Mouse (Mus musculus): ENCODE measurements around the gene Fam78a. TPM values are rescaled to one million over a fixed set of nuclear protein-coding genes. Genes with fewer than 3 reads are reported as not detected.

Fam78a gene
- 0.83 and 1.3 TPM in 2 replicates for total RNA-seq (2014; rRNA removed)
- polyA plus RNA-seq (2015; fragmentation: Nextera tagmentation; extraction: Ambion mirVana) = 0.21 and 0.39 TPM in 2 replicates

- H3K4me1 ChIP-seq (ENCODE audit: insufficient read depth, low read length) = peaks cover 15% of the 10 kb centered on the region; the same call in 1 of the 2 replicates
- 0% methylated on average over 59 of the region's 68 CpGs for WGBS
- peak; percentile 53 for ATAC-seq
- H3K9ac ChIP-seq (replicated peaks; ENCODE audit: low read length) = peak within 1 kb of the TSS; percentile 49
- H3K9me3 ChIP-seq (ENCODE audit: low read length) = no peaks in the 10 kb centered on the region
- no peak within 1 kb of the TSS for H3K27ac ChIP-seq
- H3K4me3 ChIP-seq (ENCODE audit: low read length) = peak within 1 kb of the TSS; percentile 66
- peak within 1 kb of the TSS; percentile 100 for H3K4me2 ChIP-seq (ENCODE audit: low read depth, low read length)
- no peak for TF ChIP-seq CTCF (IDR thresholded peaks at IDR 0.05; ENCODE audit: low read depth)
- peak; percentile 56 for DNase-seq (ENCODE audit: low spot score)
- no peaks in the 10 kb centered on the region for H3K36me3 ChIP-seq (ENCODE audit: insufficient read depth, low read length)
- H3K27me3 ChIP-seq (ENCODE audit: insufficient read depth, low read length) = peaks cover 17% of the 10 kb centered on the region; the same call in 1 of the 2 replicates
These were observed at the start of gene Fam78a for GRCm38 (mm10) chr2:32084111-32084871. Gene Fam78a (minus strand): TSS chr2:32084857.

- Histone ChIP-seq H3K4me2 (ENCODE audit: low read depth, low read length) (no peak overlapping the region), H3K27me3 (ENCODE audit: insufficient read depth, low read length) (no peaks in the 10 kb centered on the region), H3K27ac (no peak overlapping the region), H3K9ac (replicated peaks; ENCODE audit: low read length) (no peak overlapping the region), H3K4me1 (ENCODE audit: insufficient read depth, low read length) (no peaks in the 10 kb centered on the region), H3K9me3 (ENCODE audit: low read length) (no peaks in the 10 kb centered on the region), H3K4me3 (ENCODE audit: low read length) (no peak overlapping the region), H3K36me3 (ENCODE audit: insufficient read depth, low read length) (no peaks in the 10 kb centered on the region)
- TF ChIP-seq CTCF (IDR thresholded peaks at IDR 0.05; ENCODE audit: low read depth) = peak; percentile 93
- 2% methylated on average over 2 of the region's 2 CpGs for whole genome bisulfite sequencing
- DNase-seq (ENCODE audit: low spot score) = peak; percentile 89
- ATAC-seq = no peak
These were observed 49.4 kb upstream of the Fam78a start for GRCm38 (mm10) chr2:32134039-32134438.

- no peaks in the 10 kb centered on the region for H3K36me3 ChIP-seq (ENCODE audit: insufficient read depth, low read length)
- H3K27ac ChIP-seq = no peak overlapping the region
- H3K9me3 ChIP-seq (ENCODE audit: low read length) = no peaks in the 10 kb centered on the region
- H3K9ac ChIP-seq (replicated peaks; ENCODE audit: low read length) = no peak overlapping the region
- 2% methylated on average over 12 of the region's 12 CpGs for WGBS
- no peaks in the 10 kb centered on the region for H3K4me1 ChIP-seq (ENCODE audit: insufficient read depth, low read length)
- no peak overlapping the region for H3K4me3 ChIP-seq (ENCODE audit: low read length)
- DNase-seq (ENCODE audit: low spot score) (peak; percentile 28), ATAC-seq (peak; percentile 43; the same call in 1 of the 2 replicates)
- no peaks in the 10 kb centered on the region for H3K27me3 ChIP-seq (ENCODE audit: insufficient read depth, low read length)
- TF ChIP-seq CTCF (IDR thresholded peaks at IDR 0.05; ENCODE audit: low read depth) = no peak
- H3K4me2 ChIP-seq (ENCODE audit: low read depth, low read length) = no peak overlapping the region
These were observed 47.9 kb upstream of the Fam78a start for GRCm38 (mm10) chr2:32132567-32132992.

GRCm38 (mm10) chr2:32131866-32132566 lies 47.4 kb upstream of the Fam78a start:
- no peak for DNase-seq (ENCODE audit: low spot score)

GRCm38 (mm10) chr2:32131205-32131834 lies 46.7 kb upstream of the Fam78a start:
- no peaks in the 10 kb centered on the region for H3K9me3 ChIP-seq (ENCODE audit: low read length)
- H3K36me3 ChIP-seq (ENCODE audit: insufficient read depth, low read length) = no peaks in the 10 kb centered on the region
- no peak for DNase-seq (ENCODE audit: low spot score)
- no peak overlapping the region for H3K9ac ChIP-seq (replicated peaks; ENCODE audit: low read length)
- H3K4me1 ChIP-seq (ENCODE audit: insufficient read depth, low read length) = no peaks in the 10 kb centered on the region
- no peak overlapping the region for H3K27ac ChIP-seq
- H3K4me2 ChIP-seq (ENCODE audit: low read depth, low read length) = no peak overlapping the region
- no peaks in the 10 kb centered on the region for H3K27me3 ChIP-seq (ENCODE audit: insufficient read depth, low read length)
- WGBS = 90% methylated on average over 9 of the region's 9 CpGs
- H3K4me3 ChIP-seq (ENCODE audit: low read length) = no peak overlapping the region
- no peak for ATAC-seq
- TF ChIP-seq CTCF (IDR thresholded peaks at IDR 0.05; ENCODE audit: low read depth) = no peak

More at GRCm38 (mm10) chr2:32131866-32132566, 47.4 kb upstream of the Fam78a start:
- 64% methylated on average over 6 of the region's 6 CpGs for WGBS
- no peak for ATAC-seq
- H3K4me3 ChIP-seq (ENCODE audit: low read length) = no peak overlapping the region
- no peaks in the 10 kb centered on the region for H3K36me3 ChIP-seq (ENCODE audit: insufficient read depth, low read length)
- H3K4me1 ChIP-seq (ENCODE audit: insufficient read depth, low read length) = no peaks in the 10 kb centered on the region
- no peaks in the 10 kb centered on the region for H3K27me3 ChIP-seq (ENCODE audit: insufficient read depth, low read length)
- H3K9me3 ChIP-seq (ENCODE audit: low read length) = no peaks in the 10 kb centered on the region
- no peak for TF ChIP-seq CTCF (IDR thresholded peaks at IDR 0.05; ENCODE audit: low read depth)
- H3K27ac ChIP-seq = no peak overlapping the region
- no peak overlapping the region for H3K4me2 ChIP-seq (ENCODE audit: low read depth, low read length)
- no peak overlapping the region for H3K9ac ChIP-seq (replicated peaks; ENCODE audit: low read length)

GRCm38 (mm10) chr2:32130435-32130834 lies 45.8 kb upstream of the Fam78a start:
- no peak for ATAC-seq
- WGBS = 34% methylated on average over 6 of the region's 6 CpGs

More at GRCm38 (mm10) chr2:32130435-32130834, 45.8 kb upstream of the Fam78a start:
- no peaks in the 10 kb centered on the region for H3K27me3 ChIP-seq (ENCODE audit: insufficient read depth, low read length)
- no peak overlapping the region for H3K4me2 ChIP-seq (ENCODE audit: low read depth, low read length)
- no peaks in the 10 kb centered on the region for H3K4me1 ChIP-seq (ENCODE audit: insufficient read depth, low read length)
- DNase-seq (ENCODE audit: low spot score) = peak; percentile 78
- no peak overlapping the region for H3K4me3 ChIP-seq (ENCODE audit: low read length)
- no peaks in the 10 kb centered on the region for H3K36me3 ChIP-seq (ENCODE audit: insufficient read depth, low read length)
- H3K9ac ChIP-seq (replicated peaks; ENCODE audit: low read length) = no peak overlapping the region
- peak; percentile 88 for TF ChIP-seq CTCF (IDR thresholded peaks at IDR 0.05; ENCODE audit: low read depth)
- no peak overlapping the region for H3K27ac ChIP-seq
- H3K9me3 ChIP-seq (ENCODE audit: low read length) = no peaks in the 10 kb centered on the region
